Mouse (Mus musculus): ENCODE data around the gene Zfp667. TPM values are rescaled to one million over a fixed set of nuclear protein-coding genes. Genes with fewer than 3 reads are reported as not detected.

The Zfp667 gene
- total and polyA plus RNA-seq, 3 experiments = 0.51 to 0.87 (median 0.58) TPM

- no peak for TF ChIP-seq POLR2AphosphoS2 (IDR thresholded peaks at IDR 0.05; ENCODE audit: low read depth, low read length)
- no peak for TF ChIP-seq JUND (conservative IDR thresholded peaks at IDR 0.05; ENCODE audit: low read depth, low read length)
- no peak for TF ChIP-seq MEF2A (IDR thresholded peaks at IDR 0.05; ENCODE audit: borderline replicate concordance, low read depth, low read length)
- no peak for TF ChIP-seq UBTF (IDR thresholded peaks at IDR 0.05; ENCODE audit: low read depth, low read length)
- no peak for TF ChIP-seq POLR2A (IDR thresholded peaks at IDR 0.05; ENCODE audit: low read depth, low read length)
- no peak for TF ChIP-seq USF1 (IDR thresholded peaks at IDR 0.05; ENCODE audit: low read depth, low read length)
- no peak for TF ChIP-seq MAX (IDR thresholded peaks at IDR 0.05; ENCODE audit: low read length)
- TF ChIP-seq MAFK (IDR thresholded peaks at IDR 0.05; ENCODE audit: insufficient replicate concordance, low read length) = no peak
- TF ChIP-seq IRF4 (IDR thresholded peaks at IDR 0.05; ENCODE audit: low read depth, low read length) = no peak
- Histone ChIP-seq H3K4me2 (ENCODE audit: insufficient read depth, low read depth, poor library complexity, severe bottlenecking) (no peak overlapping the region), H3K79me2 (replicated peaks; ENCODE audit: control insufficient read depth, extremely low read depth, insufficient read depth, poor library complexity, severe bottlenecking) (no peaks in the 10 kb centered on the region), H3K36me3 (replicated peaks in 1 of 2; ENCODE audit: control insufficient read depth in 1 of 2, insufficient read depth in 1 of 2, low read length in 1 of 2) (no peaks in the 10 kb centered on the region), H3K9me3 (replicated peaks; ENCODE audit: low read length) (peaks cover 6% of the 10 kb centered on the region), H3K27ac (ENCODE audit: insufficient read depth, low read depth) (no peak overlapping the region), H3K9ac (ENCODE audit: insufficient read depth, low read depth) (no peak overlapping the region), H3K4me1 (ENCODE audit: control insufficient read depth in 1 of 2, insufficient read depth in 2 of 2) (no peaks in the 10 kb centered on the region), H3K27me3 (replicated peaks) (peaks cover 30% of the 10 kb centered on the region), H3K4me3 (replicated peaks in 1 of 3; ENCODE audit: low read depth in 2 of 3, low read length in 2 of 3, poor library complexity in 1 of 3) (no peak overlapping the region)
- no peak for DNase-seq (ENCODE audit: extremely low read depth)
- in situ Hi-C loops (cut with MboI; ENCODE audit: low pct_ligation_motif_present, low pct_unique_long_range_greater_than_20kb, low sequenced_read_pairs) (no loop called here), dilution Hi-C loops (cut with MboI; ENCODE audit: extremely low pct_ligation_motif_present, extremely low pct_unique_long_range_greater_than_20kb, low sequenced_read_pairs) (no loop called here)
Measured at GRCm38 (mm10) chr7:6339865-6340264, 53.5 kb downstream of the Zfp667 start.

DNA sequence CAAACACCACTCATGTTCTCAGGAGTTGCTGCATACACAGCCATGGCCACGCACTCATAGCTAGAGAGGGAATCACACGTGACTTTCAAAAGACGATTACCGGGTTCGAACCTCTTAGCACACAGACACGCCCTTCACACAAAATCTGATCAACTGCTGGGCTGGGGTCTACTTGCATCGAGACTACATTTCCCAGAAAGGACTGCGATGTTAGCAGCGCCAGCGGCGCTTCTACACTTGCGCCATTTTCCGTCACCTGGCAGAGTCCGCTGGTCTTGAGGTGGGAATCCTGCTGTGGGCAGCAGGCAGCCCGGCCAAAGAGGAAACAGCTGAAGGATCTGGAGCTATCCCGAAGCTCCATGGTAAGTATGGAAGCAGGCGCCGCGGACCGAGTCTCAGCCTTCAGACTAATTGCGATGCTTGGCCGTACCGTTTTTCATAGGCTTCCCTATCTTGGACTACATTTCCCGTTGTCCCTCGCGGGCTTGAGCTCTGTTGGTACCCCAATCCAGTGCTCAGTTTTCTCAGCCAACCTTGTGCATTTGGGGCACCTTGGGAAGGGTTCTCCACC lies 57.2 kb downstream of the Zfp667 start, which contains the start of gene Gm3854:
Gene Gm3854 (plus strand): TSS at position 259 of the 571 bp plus-strand sequence.
- dilution Hi-C loops (cut with MboI; ENCODE audit: extremely low pct_ligation_motif_present, extremely low pct_unique_long_range_greater_than_20kb, low sequenced_read_pairs) (no loop called here), in situ Hi-C loops (cut with MboI; ENCODE audit: low pct_ligation_motif_present, low pct_unique_long_range_greater_than_20kb, low sequenced_read_pairs) (no loop called here)
- peaks cover 23% of the 10 kb centered on the region for H3K27me3 ChIP-seq (replicated peaks)
- H3K9me3 ChIP-seq (replicated peaks; ENCODE audit: low read length) = peaks cover 6% of the 10 kb centered on the region
- no peak within 1 kb of the TSS for H3K4me2 ChIP-seq (ENCODE audit: insufficient read depth, low read depth, poor library complexity, severe bottlenecking)
- H3K4me3 ChIP-seq (replicated peaks in 1 of 3; ENCODE audit: low read depth in 2 of 3, low read length in 2 of 3, poor library complexity in 1 of 3) = no peak within 1 kb of the TSS
- H3K79me2 ChIP-seq (replicated peaks; ENCODE audit: control insufficient read depth, extremely low read depth, insufficient read depth, poor library complexity, severe bottlenecking) = no peaks in the 10 kb centered on the region
- H3K27ac ChIP-seq (ENCODE audit: insufficient read depth, low read depth) = no peak within 1 kb of the TSS
- no peak for DNase-seq (ENCODE audit: extremely low read depth)
- H3K36me3 ChIP-seq (replicated peaks in 1 of 2; ENCODE audit: control insufficient read depth in 1 of 2, insufficient read depth in 1 of 2, low read length in 1 of 2) = no peaks in the 10 kb centered on the region
- TF ChIP-seq MAZ (IDR thresholded peaks at IDR 0.05; ENCODE audit: low read depth, low read length) = no peak
- no peak for TF ChIP-seq UBTF (IDR thresholded peaks at IDR 0.05; ENCODE audit: low read depth, low read length)
- H3K4me1 ChIP-seq (ENCODE audit: control insufficient read depth in 1 of 2, insufficient read depth in 2 of 2) = no peaks in the 10 kb centered on the region
- no peak within 1 kb of the TSS for H3K9ac ChIP-seq (ENCODE audit: insufficient read depth, low read depth)

- dilution Hi-C loops (cut with MboI; ENCODE audit: extremely low pct_ligation_motif_present, extremely low pct_unique_long_range_greater_than_20kb, low sequenced_read_pairs) = no loop called here
Measured at GRCm38 (mm10) chr7:6344124-6344523, 57.7 kb downstream of the Zfp667 start.

More at GRCm38 (mm10) chr7:6344124-6344523, 57.7 kb downstream of the Zfp667 start:
- TF ChIP-seq ETS1 (conservative IDR thresholded peaks at IDR 0.05; ENCODE audit: low read depth, low read length) = no peak
- no peak for TF ChIP-seq POLR2A (IDR thresholded peaks at IDR 0.05; ENCODE audit: low read depth, low read length)
- no peak for TF ChIP-seq ZC3H11A (IDR thresholded peaks at IDR 0.05; ENCODE audit: low read depth, low read length)
- no peak for TF ChIP-seq SIN3A (IDR thresholded peaks at IDR 0.05; ENCODE audit: low read length)
- TF ChIP-seq EP300 (IDR thresholded peaks at IDR 0.05; ENCODE audit: low read length) = no peak
- TF ChIP-seq MAX (IDR thresholded peaks at IDR 0.05; ENCODE audit: low read length) = no peak
- TF ChIP-seq CHD2 (IDR thresholded peaks at IDR 0.05; ENCODE audit: low read length) = no peak
- no peak for TF ChIP-seq UBTF (IDR thresholded peaks at IDR 0.05; ENCODE audit: low read depth, low read length)
- no peak for TF ChIP-seq ZKSCAN1 (IDR thresholded peaks at IDR 0.05; ENCODE audit: borderline replicate concordance, low read depth, low read length)
- TF ChIP-seq RCOR1 (conservative IDR thresholded peaks at IDR 0.05; ENCODE audit: low read depth, low read length) = no peak
- TF ChIP-seq MEF2A (IDR thresholded peaks at IDR 0.05; ENCODE audit: borderline replicate concordance, low read depth, low read length) = no peak
- no peak for TF ChIP-seq SMC3 (IDR thresholded peaks at IDR 0.05; ENCODE audit: low read depth, low read length)
- TF ChIP-seq IRF4 (IDR thresholded peaks at IDR 0.05; ENCODE audit: low read depth, low read length) = no peak
- no peak for TF ChIP-seq JUND (conservative IDR thresholded peaks at IDR 0.05; ENCODE audit: low read depth, low read length)
- TF ChIP-seq NRF1 (IDR thresholded peaks at IDR 0.05; ENCODE audit: low read depth, low read length) = no peak
- TF ChIP-seq TBP (conservative IDR thresholded peaks at IDR 0.05; ENCODE audit: low read depth, low read length) = no peak
- in situ Hi-C loops (cut with MboI; ENCODE audit: low pct_ligation_motif_present, low pct_unique_long_range_greater_than_20kb, low sequenced_read_pairs) = no loop called here
- Histone ChIP-seq H3K27me3 (replicated peaks) (peaks cover 20% of the 10 kb centered on the region), H3K4me2 (ENCODE audit: insufficient read depth, low read depth, poor library complexity, severe bottlenecking) (no peak overlapping the region), H3K9me3 (replicated peaks; ENCODE audit: low read length) (peaks cover 6% of the 10 kb centered on the region), H3K36me3 (replicated peaks in 1 of 2; ENCODE audit: control insufficient read depth in 1 of 2, insufficient read depth in 1 of 2, low read length in 1 of 2) (no peaks in the 10 kb centered on the region), H3K4me1 (ENCODE audit: control insufficient read depth in 1 of 2, insufficient read depth in 2 of 2) (no peaks in the 10 kb centered on the region), H3K79me2 (replicated peaks; ENCODE audit: control insufficient read depth, extremely low read depth, insufficient read depth, poor library complexity, severe bottlenecking) (no peaks in the 10 kb centered on the region), H3K27ac (ENCODE audit: insufficient read depth, low read depth) (no peak overlapping the region), H3K9ac (ENCODE audit: insufficient read depth, low read depth) (no peak overlapping the region), H3K4me3 (replicated peaks in 1 of 3; ENCODE audit: low read depth in 2 of 3, low read length in 2 of 3, poor library complexity in 1 of 3) (no peak overlapping the region)
- no peak for DNase-seq (ENCODE audit: extremely low read depth)
